Mouse (Mus musculus): ENCODE data around the gene Psmb6.
"Not testable (repeated sequence)": the region's sequence is repeated elsewhere in the genome, so short reads cannot be mapped to it uniquely, and the experiment has no call there.

GRCm38 (mm10) chr11:70523306-70523989, 1.7 kb upstream of the Psmb6 start:
- not testable (repeated sequence) for TF ChIP-seq CTCF (IDR thresholded peaks at IDR 0.05; ENCODE audit: control insufficient read depth, insufficient read depth, insufficient replicate concordance, low read depth, low read length); POLR2A (IDR thresholded peaks at IDR 0.05; ENCODE audit: control insufficient read depth, low read depth, low read length)

All from testis, adult 2 months (tissue).